Mouse (Mus musculus) stomach, postnatal 0 days (tissue): ENCODE measurements at regions not wholly inside any gene's neighbourhood (a gene's known extent, or its start where the extent isn't known, plus 50 kb on each side); places are given as distances from the start of the nearest gene placed in this dataset.

Experiments used
- ATAC-seq: fragments of 200-750 bp; cut with Nextera tagmentation; 2 replicates; pipeline ENCODE4 v1.8.0; 2017; ENCODE audit not compliant: low FRiP score, low TSS enrichment
- DNase-seq: peaks from one replicate; pipeline ENCODE4 v3.0.0-alpha.2; 2016; ENCODE audit warnings: low spot score
- H3K27ac ChIP-seq: fragments of 300-500 bp; sonication (generic); replicated peaks from 2 replicates; pipeline ENCODE4 v1.5.1; 2014; ENCODE audit warnings: mild to moderate bottlenecking, control low read depth
- H3K27me3 ChIP-seq: fragments of 300-500 bp; sonication (generic); 2 replicates; pipeline ENCODE4 v1.6.1; 2014; ENCODE audit warnings: low read length; ENCODE audit not compliant: control insufficient read depth, insufficient read depth
- H3K36me3 ChIP-seq: fragments of 300-500 bp; sonication (generic); 2 replicates; pipeline ENCODE4 v1.6.1; 2014; ENCODE audit warnings: low read length, mixed read lengths; ENCODE audit not compliant: control insufficient read depth, insufficient read depth
- H3K4me1 ChIP-seq: fragments of 300-500 bp; sonication (generic); replicated peaks from 2 replicates; pipeline ENCODE4 v1.6.1; 2014; ENCODE audit warnings: antibody characterized with exemption; ENCODE audit not compliant: control insufficient read depth, insufficient read depth
- H3K4me2 ChIP-seq: fragments of 300-500 bp; sonication (generic); replicated peaks from 2 replicates; pipeline ENCODE4 v1.6.1; 2014; ENCODE audit warnings: low read depth, mild to moderate bottlenecking, control low read depth, moderate library complexity
- H3K4me3 ChIP-seq: fragments of 300-500 bp; sonication (generic); 2 replicates; pipeline ENCODE4 v1.5.1; 2014; ENCODE audit warnings: low read depth, low read length, control low read depth
- H3K9ac ChIP-seq: fragments of 300-500 bp; sonication (generic); 2 replicates; pipeline ENCODE4 v1.6.1; 2014; ENCODE audit warnings: mild to moderate bottlenecking, low read length, control low read depth, mixed read lengths
- H3K9me3 ChIP-seq: fragments of 300-500 bp; sonication (generic); 2 replicates; pipeline ENCODE4 v1.6.1; 2016; ENCODE audit warnings: low read length; ENCODE audit not compliant: control insufficient read depth
- CTCF ChIP-seq: IDR thresholded peaks from 2 replicates; pipeline ENCODE4 v1.5.1; 2016; ENCODE audit warnings: antibody characterized with exemption, low read depth, mild to moderate bottlenecking, moderate library complexity
- EP300 ChIP-seq: optimal IDR thresholded peaks from 2 replicates; pipeline ENCODE3; 2016; ENCODE audit warnings: antibody characterized with exemption
- WGBS: fragments of 180-500 bp; shearing (Covaris S2); extraction: QIAGEN DNeasy Blood & Tissue Kit; methylation state at CpG from one replicate; pipeline ENCODE4 v1.1.7; 2014; 5-methylcytosine and 5-hydroxymethylcytosine counted together

GRCm38 (mm10) chr15:87107701-87108100, 436.4 kb upstream of the Fam19a5 start:
- Histone ChIP-seq H3K4me1 (no peaks in the 10 kb centered on the region), H3K4me2 (no peak overlapping the region), H3K36me3 (no peaks in the 10 kb centered on the region), H3K27ac (no peak overlapping the region), H3K4me3 (no peak overlapping the region), H3K27me3 (no peaks in the 10 kb centered on the region), H3K9ac (no peak overlapping the region), H3K9me3 (0 out of 2 replicates have a peak, but pooled peaks cover 2% of the 10 kb centered on the region)
- no peak for ATAC-seq
- no peak for DNase-seq
- TF ChIP-seq EP300 = no peak
- no peak for TF ChIP-seq CTCF
- 65% methylated on average over 4 of the region's 4 CpGs for WGBS

- Histone ChIP-seq H3K4me1 (no peaks in the 10 kb centered on the region), H3K4me2 (no peak overlapping the region), H3K27ac (no peak overlapping the region), H3K36me3 (no peaks in the 10 kb centered on the region), H3K9ac (no peak overlapping the region), H3K9me3 (0 out of 2 replicates have a peak, but pooled peaks cover 2% of the 10 kb centered on the region), H3K4me3 (no peak overlapping the region), H3K27me3 (no peaks in the 10 kb centered on the region)
- TF ChIP-seq EP300 = no peak
- no peak for TF ChIP-seq CTCF
- DNase-seq = no peak
- 75% methylated on average over 7 of the region's 7 CpGs for WGBS
- no peak for ATAC-seq
These were observed 435.7 kb upstream of the Fam19a5 start for GRCm38 (mm10) chr15:87108411-87108810.

- Histone ChIP-seq H3K4me2 (no peak overlapping the region), H3K9me3 (no peaks in the 10 kb centered on the region), H3K27me3 (no peaks in the 10 kb centered on the region), H3K4me3 (no peak overlapping the region), H3K9ac (no peak overlapping the region), H3K36me3 (no peaks in the 10 kb centered on the region), H3K27ac (no peak overlapping the region), H3K4me1 (no peaks in the 10 kb centered on the region)
- WGBS = 20% methylated on average over 4 of the region's 4 CpGs
- no peak for TF ChIP-seq EP300
- no peak for TF ChIP-seq CTCF
- ATAC-seq (no peak), DNase-seq (no peak)
These were observed 421.4 kb upstream of the Fam19a5 start for GRCm38 (mm10) chr15:87122656-87123055.

DNA sequence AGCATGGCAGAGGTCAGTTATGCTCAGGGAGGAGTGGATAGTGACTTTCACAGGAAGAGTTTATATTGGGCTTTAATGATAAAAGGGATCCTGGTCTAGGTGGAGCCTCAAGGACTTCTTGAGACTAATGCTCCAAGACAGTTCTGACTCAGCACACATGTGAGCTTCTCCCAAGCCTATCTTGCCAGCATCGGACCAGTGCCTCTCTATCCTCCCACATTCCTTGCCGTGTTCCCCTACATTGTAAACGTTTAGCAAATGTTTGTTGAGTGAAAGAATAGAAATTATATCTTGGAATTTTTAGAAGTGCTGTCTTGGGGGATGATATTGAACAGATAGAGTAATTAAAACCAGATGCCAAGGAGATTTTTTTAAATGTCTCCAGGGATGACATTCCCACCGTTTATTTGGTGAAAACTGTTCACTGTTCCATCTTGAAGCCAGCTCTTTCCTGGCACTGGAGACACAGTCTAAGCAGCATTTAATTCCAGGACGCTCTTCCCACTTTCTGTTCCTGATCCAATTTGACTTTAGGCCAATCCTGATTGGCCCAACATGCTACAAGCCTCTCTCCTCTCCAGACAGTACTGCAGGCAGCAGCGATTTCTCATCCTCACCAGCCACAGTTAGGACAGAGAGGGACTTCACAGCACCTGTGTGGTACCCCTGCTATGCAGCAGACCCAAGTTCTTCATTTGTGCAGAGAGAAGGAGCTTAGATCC, 418.5 kb upstream of the Fam19a5 start:
- Histone ChIP-seq H3K36me3 (no peaks in the 10 kb centered on the region), H3K27me3 (no peaks in the 10 kb centered on the region), H3K4me2 (no peak overlapping the region), H3K4me3 (no peak overlapping the region), H3K9ac (no peak overlapping the region), H3K4me1 (no peaks in the 10 kb centered on the region), H3K9me3 (no peaks in the 10 kb centered on the region), H3K27ac (no peak overlapping the region)
- ATAC-seq (no peak), DNase-seq (no peak)
- WGBS = 42% methylated on average over 6 of the region's 6 CpGs
- no peak for TF ChIP-seq EP300
- no peak for TF ChIP-seq CTCF

GRCm38 (mm10) chr15:87138870-87139269, 405.2 kb upstream of the Fam19a5 start:
- H3K27me3 ChIP-seq = no peaks in the 10 kb centered on the region
- TF ChIP-seq CTCF (no peak), EP300 (no peak)
- H3K4me3 ChIP-seq = no peak overlapping the region
- no peaks in the 10 kb centered on the region for H3K4me1 ChIP-seq
- ATAC-seq (no peak), DNase-seq (no peak)
- H3K4me2 ChIP-seq = no peak overlapping the region
- no peak overlapping the region for H3K9ac ChIP-seq
- no peaks in the 10 kb centered on the region for H3K36me3 ChIP-seq
- no peaks in the 10 kb centered on the region for H3K9me3 ChIP-seq
- no peak overlapping the region for H3K27ac ChIP-seq

GRCm38 (mm10) chr15:87169136-87169535, 375.0 kb upstream of the Fam19a5 start:
- Histone ChIP-seq H3K9ac (no peak overlapping the region), H3K27ac (no peak overlapping the region), H3K4me2 (no peak overlapping the region), H3K4me1 (no peaks in the 10 kb centered on the region), H3K9me3 (no peaks in the 10 kb centered on the region), H3K4me3 (no peak overlapping the region), H3K36me3 (no peaks in the 10 kb centered on the region), H3K27me3 (no peaks in the 10 kb centered on the region)
- DNase-seq = no peak
- TF ChIP-seq EP300 = no peak
- no peak for TF ChIP-seq CTCF
- no peak for ATAC-seq
- 68% methylated on average over 5 of the region's 5 CpGs for WGBS
